Mouse (Mus musculus): ENCODE data around the gene Amh.
"Not testable (repeated sequence)": the region's sequence is repeated elsewhere in the genome, so short reads cannot be mapped to it uniquely, and the experiment has no call there.

The Amh gene

GRCm38 (mm10) chr10:80808099-80808984 lies 3.3 kb downstream of the Amh start:
- DNase-seq = no peak

GRCm38 (mm10) chr10:80808985-80809632 lies 4.1 kb downstream of the Amh start:
- DNase-seq = no peak

- DNase-seq = no peak
Measured at GRCm38 (mm10) chr10:80810084-80810483, 5.0 kb downstream of the Amh start.

GRCm38 (mm10) chr10:80812391-80813041 lies 7.5 kb downstream of the Amh start:
- no peak for DNase-seq

GRCm38 (mm10) chr10:80813366-80813765 lies 8.3 kb downstream of the Amh start, which contains the start of gene Jsrp1:
Gene Jsrp1, minus strand, starts transcription at chr10:80813498.
- no peak for DNase-seq

- DNase-seq = no peak
Measured at GRCm38 (mm10) chr10:80814800-80815199, 9.8 kb downstream of the Amh start.

- not testable (repeated sequence) for DNase-seq
Measured at GRCm38 (mm10) chr10:80816303-80816702, 11.3 kb downstream of the Amh start.

GRCm38 (mm10) chr10:80817164-80817563 lies 12.1 kb downstream of the Amh start:
- no peak for DNase-seq

GRCm38 (mm10) chr10:80817955-80818354 lies 12.9 kb downstream of the Amh start:
- not testable (repeated sequence) for DNase-seq

GRCm38 (mm10) chr10:80818599-80819281 lies 13.7 kb downstream of the Amh start:
- no peak for DNase-seq

- DNase-seq = no peak
Measured at GRCm38 (mm10) chr10:80819406-80819805, 14.4 kb downstream of the Amh start.

GRCm38 (mm10) chr10:80821991-80822390 lies 16.9 kb downstream of the Amh start:
- DNase-seq = no peak

- no peak for DNase-seq
Measured at GRCm38 (mm10) chr10:80822528-80822927, 17.5 kb downstream of the Amh start.

GRCm38 (mm10) chr10:80823316-80823715 lies 18.3 kb downstream of the Amh start:
- DNase-seq = no peak

- peak in 1 of 2 experiments; percentile 44 for DNase-seq
Measured at GRCm38 (mm10) chr10:80823847-80824643, 19.0 kb downstream of the Amh start.

- no peak for DNase-seq
Measured at GRCm38 (mm10) chr10:80824827-80825226, 19.8 kb downstream of the Amh start.

GRCm38 (mm10) chr10:80826151-80827062 lies 21.4 kb downstream of the Amh start, which contains the start of gene Oaz1:
Gene Oaz1, plus strand, starts transcription at chr10:80826656.
- DNase-seq = peak; percentile 96 to 99

- no peak for DNase-seq
Measured at GRCm38 (mm10) chr10:80827063-80827869, 22.2 kb downstream of the Amh start.

GRCm38 (mm10) chr10:80827870-80828420 lies 22.9 kb downstream of the Amh start:
- DNase-seq = no peak

- not testable (repeated sequence) for DNase-seq
Measured at GRCm38 (mm10) chr10:80828587-80828986, 23.5 kb downstream of the Amh start.
